Mouse (Mus musculus) urinary bladder, postnatal 10 days (tissue): ENCODE results near the gene Homez.

ENCODE experiments used
- DNase-seq: peaks from one replicate; pipeline ENCODE4 v3.0.0; 2022; ENCODE audit warnings: low spot score

The Homez gene

DNA sequence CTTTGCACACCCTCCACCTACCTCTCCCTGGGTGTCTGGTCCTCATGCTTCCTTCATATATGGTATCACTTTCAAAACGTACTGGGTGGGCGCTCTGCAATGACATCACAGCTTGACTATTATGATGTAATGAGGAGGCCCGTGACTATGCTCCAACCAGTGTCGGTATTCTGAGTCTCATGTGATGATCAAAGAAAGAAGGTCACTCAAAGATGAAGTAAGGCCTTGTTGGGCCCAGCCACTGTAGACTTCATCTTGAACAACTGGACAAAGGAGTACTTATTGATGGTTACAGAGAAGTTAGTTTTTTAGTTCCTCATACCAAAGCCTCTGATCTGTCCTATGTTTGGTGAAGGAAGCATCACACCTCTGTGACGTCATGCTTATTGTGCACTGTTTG is at the start of gene Homez:
Gene Homez (minus strand): TSS at position 101 of the 400 bp plus-strand sequence.
- DNase-seq, result no peak

DNA sequence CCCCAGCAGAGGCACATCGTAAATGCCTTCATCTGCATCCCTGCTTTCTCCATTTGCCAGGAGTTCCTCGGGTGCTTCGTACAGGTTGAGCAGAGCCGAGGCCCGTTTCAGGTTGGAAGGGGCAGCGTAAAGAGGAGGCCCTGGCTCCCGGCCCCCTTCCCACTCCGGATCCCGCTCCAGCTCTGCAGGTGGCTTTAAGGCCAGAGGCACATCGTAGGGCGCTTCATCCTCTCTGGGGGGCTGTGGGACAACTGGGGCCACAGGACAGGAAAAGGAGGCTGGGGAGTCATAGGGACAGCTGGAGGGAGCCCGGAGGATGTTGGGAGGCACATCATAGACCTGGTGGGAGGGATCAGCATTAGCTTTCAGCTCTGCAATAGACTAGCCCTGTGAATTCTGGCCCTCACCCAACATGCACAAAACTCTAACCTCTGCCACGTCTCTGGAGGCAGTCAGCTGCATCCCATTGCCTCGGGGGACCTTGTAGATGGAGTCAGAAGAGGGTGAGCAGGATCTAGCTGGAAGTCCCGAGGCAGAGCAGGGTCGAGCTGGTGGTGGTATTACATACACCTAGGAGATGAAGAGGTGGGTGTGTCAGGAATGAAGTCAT is 49.4 kb upstream of the Homez start:
- DNase-seq, result no peak

DNA sequence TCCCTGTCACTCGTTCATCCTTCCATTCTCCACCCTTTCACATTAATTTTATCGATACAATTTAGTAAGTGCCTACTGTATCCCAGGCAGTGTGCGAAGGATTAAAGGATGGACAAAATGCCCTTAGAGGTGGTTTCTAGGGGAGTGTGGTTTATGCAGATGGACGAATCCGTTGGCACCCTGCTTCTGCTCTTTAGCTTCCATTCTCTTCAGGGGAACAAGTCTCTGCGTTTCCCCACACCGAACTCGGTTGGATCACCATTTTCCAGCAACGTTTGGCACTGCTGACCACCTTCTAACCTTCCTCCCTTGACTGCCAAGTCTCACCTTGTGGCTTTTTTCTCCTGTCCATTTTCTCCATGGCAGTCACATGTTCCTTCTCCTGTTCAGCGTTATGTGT is 42.6 kb upstream of the Homez start:
- no peak for DNase-seq

DNA sequence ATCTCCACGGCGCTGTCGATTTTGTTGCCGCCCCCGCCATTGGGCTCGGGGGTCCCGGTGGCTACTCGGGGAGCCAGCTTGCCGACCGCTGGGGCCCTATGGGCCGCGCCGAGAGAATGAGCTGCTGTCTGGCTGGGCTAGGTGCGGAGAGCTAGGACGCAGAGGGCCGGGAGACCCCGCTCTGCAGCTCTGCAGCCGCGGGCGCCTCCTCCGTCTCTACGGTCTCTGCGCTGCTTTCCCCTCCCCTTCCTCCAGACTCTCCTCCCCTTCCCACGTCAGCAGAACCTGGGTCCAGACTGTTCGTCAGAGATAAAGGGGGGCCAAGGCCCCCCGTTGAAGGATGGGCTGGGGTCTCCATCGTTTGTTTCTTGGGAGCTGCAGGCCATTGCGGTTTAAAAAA is 42.1 kb upstream of the Homez start, which contains the start of gene Slc22a17:
Gene Slc22a17 (minus strand): TSS at position 247 of the 400 bp plus-strand sequence.
- DNase-seq, result no peak

DNA sequence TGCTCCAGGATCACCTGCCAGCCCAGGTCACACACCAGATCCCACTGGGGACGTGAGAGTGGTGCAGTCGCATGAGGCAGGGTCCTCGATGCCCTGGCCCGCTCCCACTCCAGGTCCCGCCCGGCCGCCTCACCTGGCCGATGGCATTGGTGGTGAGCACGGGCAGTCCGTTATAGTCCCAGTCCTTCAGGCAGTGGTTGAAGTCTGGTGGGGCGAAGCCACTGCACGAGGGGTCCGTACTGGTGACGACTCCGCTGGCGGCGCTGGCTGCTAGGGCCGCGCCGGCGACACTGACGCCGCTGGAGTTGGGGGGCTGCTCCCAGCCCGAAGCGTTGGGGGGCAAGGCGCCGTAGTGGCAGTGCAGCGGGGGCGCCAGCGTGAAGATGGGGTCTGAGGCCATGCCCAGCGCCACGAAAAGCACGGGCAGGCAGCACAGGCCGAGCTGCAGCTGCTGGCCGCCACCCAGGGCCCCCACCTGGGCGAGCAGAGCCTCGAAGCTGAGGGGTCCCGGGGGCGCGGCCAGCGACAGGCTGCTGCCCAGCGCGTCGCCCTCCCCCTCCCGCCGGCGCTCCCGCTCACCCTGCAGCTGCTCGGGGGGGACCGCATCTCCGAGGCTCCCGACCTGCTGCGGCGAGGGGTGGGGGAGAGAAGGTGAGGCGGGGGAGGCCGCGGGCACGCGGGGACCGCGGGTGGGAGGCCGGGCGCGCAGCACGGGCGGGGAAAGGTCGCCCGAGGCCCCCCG is 41.5 kb upstream of the Homez start:
- no peak for DNase-seq

DNA sequence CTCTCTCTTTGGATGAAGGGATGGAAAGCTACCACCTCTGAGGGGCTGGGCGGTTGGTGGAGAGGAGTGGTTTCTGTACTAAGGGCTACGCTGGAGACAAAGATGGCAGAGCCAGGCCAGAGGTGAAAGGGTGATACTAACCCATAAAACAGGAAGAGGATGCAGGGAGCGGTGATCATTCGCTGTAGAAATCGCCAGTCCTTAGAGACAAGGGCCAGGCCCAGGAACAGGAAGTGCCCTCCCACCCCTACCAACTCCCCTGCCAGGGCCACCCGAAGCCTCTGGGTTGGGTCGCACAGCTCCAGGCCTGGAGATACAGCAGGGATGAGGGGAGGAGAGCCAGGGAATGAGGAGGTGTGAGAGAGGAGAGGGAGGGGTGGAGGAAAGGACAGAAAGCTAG is 37.9 kb upstream of the Homez start:
- no peak for DNase-seq

DNA sequence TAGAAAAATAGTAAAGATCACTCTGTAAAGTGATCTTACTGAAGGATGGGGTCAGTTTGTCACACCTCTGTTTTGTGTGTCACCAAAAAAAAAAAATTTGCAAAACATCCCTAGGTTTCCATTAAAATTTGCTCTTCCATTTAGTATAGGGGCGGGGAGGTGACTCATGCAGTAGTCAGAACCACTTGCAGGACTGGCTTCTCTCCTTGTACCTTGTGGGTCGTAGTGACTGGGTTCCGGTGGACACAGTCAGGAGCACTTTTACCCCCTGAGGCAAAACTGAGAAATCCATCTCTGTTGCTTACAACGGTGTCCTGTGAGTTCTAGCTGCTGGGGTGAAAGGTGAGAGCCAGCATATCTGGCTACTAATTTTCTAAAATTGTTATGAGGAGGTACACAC is 32.9 kb upstream of the Homez start:
- no peak for DNase-seq

DNA sequence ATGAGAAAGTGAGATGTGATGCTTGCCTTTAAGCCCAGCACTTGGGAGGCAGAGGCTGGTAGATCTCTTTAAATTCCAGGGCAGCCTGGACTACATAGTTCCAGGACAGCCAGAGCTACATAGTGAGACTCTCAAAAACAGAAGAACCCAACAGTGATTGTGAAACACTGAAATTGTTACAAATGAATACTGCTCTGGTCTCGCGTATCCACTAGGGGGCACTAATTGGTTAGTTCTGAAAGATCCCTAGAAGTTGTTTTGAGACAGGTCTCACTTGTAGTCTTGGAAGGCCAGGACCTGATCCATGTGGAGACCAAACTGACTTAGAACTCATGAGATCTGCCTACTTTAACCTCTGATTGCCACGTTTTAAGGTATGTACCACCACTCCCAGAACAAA is 29.6 kb upstream of the Homez start:
- no peak for DNase-seq

DNA sequence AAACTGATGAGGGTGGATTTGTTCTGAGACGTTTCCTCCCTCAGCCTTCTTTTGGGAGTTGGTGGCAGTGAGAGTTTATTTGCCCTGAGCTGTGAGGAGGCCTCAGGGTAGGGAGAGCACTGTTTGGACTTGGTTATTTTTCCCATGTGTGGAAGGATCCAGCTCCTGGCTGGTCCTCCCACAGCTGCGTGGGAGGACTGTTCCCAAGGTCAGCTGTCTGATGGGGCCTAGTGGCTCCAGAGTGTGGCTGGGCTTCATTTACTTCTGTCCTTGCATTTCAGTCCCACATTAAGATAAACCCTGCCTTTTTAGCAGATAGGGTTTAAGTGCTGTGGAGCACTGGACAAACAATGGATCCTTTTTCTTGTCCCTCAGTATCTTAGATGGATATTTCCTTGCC is 26.7 kb upstream of the Homez start:
- DNase-seq, result no peak

DNA sequence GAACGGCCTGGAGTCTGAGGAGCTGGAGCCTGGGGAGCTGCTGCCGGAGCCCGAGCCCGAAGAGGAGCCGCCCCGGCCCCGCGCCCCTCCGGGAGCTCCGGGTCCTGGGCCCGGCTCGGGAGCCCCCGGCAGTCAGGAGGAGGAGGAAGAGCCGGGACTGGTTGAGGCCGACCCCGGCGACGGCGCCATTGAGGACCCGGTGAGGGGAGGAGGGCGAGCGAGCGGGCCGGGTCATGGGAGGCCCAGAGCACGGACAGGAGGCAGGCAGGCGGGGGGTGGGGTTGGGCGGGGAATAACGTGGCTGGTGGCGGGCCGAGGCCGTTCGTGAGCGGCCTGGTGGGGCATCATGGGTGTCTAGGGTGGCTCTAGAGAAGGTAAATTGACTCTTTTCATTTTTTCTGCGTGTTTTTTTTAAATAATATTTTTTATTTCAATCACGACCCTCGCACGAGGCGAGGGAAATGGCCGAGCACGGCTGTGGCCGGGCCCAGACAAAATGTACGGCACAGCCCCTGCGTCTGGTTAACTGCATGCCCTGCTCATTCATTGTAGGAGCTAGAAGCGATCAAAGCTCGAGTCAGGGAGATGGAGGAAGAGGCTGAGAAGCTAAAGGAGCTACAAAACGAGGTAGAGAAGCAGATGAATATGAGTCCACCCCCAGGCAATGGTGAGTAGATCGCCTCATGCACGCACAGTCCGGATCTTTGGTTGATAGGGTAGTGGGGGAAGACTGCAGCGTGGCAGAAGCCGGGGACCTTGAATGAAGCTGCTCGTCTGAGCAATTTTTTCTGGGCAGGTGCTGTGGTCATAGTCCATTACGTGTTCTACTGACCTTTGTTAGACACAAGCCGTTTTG is 23.8 kb upstream of the Homez start:
- no peak for DNase-seq

DNA sequence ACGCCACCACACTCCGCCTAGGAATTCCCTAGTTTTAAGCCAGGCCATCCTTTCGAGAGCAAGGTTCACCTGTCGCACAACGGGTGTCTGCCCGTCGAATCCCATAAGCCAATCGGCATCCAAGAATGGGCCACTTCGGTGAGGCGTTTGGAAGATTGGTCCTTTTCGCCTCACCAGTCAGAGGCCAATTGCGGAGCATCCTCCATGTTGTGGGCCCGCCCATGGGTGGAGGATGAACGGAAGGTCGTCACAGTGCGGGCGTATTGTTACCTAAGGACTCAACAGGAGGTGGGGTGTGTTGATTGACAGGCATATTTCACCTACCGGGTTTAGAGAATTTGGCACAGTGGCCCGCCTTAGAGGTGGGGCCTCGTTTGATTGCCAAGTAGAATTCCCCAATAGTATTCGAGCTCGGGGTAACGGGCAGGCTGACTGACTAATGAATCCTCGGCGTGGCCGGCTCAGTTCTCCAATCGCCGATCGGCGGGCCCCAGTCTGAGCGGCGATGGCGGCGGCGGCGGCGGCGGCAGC is 23.0 kb upstream of the Homez start:
- peak; percentile 91 for DNase-seq

DNA sequence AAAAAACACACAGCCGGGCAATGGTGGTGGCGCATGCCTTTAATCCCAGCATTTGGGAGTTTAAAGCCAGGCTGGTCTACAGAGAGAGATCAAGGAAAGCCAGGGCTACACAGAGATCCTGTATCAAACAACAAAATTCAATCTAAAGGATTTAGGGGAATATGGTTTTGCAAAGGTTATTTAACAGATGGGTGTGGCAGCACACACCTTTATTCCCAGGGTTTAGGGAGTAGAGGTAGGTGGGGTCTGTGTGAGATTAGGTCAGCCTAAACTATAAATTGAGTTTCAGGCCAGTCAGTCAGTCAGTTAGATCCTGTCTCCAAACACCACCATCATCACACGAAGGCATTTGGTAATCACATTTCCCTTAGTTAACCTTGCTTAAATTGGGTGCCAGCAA is 21.4 kb upstream of the Homez start, which contains the start of gene Pabpn1:
Gene Pabpn1 (plus strand): TSS at position 301 of the 400 bp plus-strand sequence.
- DNase-seq, result no peak

DNA sequence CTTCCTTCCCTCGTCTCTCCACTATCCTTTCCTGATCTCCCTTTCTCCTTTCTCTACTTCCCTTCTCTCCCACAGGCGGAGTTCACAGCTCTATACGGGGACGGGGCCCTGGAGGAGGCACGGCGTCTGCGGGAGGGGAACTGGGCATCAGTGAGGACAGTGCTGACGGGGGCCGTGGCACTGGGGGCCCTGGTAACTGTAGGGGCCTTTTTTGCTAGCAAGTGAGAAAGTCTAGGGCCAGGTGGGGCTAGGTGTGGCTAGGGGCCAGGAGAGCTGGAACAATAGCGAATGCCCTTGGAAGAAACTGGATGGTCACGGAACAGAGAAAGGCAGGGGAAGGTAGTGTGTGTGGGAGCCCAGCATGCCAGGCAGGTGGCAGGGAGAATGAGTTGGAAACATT is 14.5 kb upstream of the Homez start:
- DNase-seq, result no peak

DNA sequence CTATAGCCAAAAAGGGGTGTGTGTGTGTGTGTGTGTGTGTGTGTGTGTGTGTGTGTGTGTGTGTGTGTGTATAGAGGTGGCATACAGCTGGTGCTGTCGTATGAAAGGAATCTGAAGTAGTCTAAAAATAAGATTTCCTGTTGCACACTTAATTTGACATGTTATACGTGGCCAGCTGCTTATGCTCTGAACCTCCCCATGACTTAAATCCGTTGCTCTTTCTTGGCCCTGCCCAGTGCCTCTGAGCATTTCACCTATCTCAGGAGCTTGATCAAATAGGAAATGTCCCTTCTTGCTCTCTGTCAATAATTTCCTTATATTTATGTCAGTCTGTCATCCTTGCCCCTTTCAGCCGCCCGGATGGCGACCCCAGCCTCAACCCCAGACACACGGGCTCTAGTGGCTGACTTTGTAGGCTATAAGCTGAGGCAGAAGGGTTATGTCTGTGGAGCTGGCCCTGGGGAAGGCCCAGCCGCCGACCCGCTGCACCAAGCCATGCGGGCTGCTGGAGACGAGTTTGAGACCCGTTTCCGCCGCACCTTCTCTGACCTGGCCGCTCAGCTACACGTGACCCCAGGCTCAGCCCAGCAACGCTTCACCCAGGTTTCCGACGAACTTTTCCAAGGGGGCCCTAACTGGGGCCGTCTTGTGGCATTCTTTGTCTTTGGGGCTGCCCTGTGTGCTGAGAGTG is 13.4 kb upstream of the Homez start:
- DNase-seq, result no peak

DNA sequence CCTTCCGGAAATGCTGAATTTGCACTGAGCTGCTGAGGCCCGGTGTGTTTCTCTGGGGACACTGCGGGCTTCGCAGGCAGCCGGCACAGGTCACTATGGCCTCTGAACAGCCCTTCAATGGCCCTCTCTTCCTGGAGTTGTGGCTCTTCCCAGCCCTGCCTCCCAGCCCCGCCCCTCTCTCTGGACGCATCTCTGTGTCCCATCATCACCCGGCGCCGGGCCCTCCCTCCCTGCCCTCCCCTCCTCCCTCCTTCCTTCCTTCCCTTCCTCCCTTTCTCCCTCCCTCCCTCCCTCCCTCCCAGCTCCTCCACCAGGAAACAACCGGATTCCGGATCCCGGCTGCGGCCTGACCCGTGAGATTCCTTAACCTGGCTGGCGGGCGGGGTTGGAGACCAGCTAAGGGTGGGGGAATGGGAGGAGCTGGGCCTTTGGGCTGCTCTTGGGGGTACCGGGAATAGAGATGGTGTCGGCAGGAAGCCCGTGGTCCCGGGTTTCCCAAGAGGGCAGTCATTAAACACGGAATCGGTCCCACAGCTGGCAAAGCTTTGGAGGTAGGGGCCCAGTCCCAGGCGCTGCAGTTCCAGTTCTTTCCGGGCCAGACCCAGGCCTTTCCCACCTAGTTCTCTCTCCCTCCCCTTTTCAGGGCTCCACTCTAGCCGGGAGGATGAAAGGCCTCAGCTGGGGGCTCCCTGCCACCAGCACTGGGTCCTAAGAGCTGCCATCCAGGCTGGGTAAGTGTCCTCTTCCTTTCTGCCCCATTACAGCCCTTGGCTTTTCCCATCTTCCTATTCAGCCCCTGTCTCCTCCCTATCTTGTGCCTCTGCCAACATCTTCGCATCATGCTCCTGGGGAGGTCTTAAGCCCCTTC is 12.6 kb upstream of the Homez start, which contains the start of the genes Bcl2l2 and Gm20521:
Gene Bcl2l2 (plus strand): TSS at position 224 of the 868 bp plus-strand sequence.
Gene Gm20521 (plus strand): TSS at position 288 of the 868 bp plus-strand sequence.
- DNase-seq, result peak; percentile 53

DNA sequence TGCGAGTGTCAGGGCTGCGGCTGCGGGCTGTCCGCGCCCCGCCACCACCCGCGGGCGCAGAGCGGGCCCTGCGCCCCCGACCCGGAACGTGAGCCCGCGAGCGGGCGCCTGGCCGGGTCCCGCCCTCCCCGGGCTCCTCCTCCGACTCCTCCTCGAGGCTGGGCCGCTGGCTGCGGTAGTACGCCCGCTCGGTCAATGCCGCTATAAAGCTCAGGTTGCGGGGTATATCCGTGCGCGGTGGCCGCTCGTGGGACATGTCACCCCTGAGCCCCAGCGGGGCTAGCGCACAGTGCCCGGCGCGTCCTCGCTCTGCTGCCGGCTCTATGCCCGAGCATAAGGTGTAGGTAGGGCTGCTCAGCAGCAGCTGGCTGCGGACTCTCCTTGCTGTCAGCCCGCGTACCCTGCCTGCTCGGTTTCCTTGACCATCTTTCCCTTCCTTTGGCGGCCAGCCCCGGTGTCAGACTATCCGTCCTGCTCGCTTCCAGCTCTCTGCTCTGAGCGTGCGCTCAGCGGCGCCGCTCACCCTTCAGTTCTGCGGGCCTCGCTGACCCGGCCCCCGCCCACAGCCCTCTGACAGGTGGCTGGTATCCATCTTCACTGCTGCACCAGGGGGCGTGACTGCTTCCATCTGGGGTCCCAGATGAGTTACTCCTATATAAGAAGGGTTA is 6.4 kb upstream of the Homez start, which contains the start of gene Ppp1r3e:
Gene Ppp1r3e (minus strand): TSS at position 503 of the 668 bp plus-strand sequence.
- DNase-seq, result no peak

DNA sequence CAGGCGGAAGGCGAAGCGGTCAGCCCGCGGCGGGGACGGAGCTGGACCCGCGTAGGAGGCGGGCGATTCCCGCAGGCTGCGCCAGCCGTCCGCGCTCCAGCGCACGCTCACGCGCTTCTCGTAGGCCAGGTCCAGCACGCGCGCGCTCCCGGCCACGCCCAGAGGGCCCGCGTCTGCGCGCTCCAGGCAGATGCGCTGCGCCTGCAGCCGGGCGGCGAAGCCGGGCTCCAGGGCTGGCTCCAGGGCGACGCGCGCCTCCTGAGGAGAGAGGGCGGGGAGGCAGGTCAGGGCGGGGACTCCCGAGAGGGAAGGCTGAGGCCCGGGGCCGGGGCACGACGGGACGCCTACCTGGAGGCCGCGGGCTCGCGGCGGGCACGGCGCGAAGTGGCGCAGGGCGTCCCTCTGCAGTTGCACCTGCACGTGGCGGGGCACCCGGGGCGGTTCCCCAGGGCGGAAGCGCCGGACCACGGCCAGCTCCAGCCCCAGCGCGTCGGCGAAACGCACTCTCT is 5.8 kb upstream of the Homez start:
- DNase-seq, result peak; percentile 42

DNA sequence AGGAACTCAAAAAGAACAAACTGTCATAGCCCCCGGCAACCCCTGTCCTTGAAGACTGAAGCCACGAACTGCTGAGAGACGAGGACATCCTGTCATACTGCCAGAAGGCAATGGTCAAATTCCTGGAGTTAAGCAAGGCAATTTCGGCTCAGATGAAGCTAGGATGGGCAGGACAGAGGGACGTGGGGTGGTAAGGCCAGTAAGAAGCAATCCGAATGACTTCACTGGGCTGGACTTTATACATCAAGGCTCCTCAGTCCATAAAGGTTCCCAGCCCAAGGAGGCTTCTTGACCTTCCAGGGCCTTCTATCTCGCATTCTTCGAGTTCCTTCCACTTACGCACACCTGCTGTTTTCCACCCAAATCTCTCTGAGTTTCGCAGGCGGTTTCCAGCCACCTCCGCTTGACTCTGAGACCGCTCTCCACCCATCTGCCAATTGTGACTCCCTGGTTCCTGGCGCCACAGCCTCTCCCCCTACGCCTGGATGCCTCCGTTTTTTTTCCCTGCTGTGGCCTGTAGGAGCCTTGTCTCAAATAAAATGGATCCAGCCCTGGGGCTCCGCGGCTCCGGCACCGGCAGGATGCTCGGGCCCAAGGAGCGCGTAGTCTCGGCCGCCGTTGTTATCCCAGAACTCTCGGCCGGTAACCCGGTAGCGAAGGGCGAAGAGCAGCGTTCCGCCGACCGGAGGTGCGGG is 5.2 kb upstream of the Homez start:
- no peak for DNase-seq

DNA sequence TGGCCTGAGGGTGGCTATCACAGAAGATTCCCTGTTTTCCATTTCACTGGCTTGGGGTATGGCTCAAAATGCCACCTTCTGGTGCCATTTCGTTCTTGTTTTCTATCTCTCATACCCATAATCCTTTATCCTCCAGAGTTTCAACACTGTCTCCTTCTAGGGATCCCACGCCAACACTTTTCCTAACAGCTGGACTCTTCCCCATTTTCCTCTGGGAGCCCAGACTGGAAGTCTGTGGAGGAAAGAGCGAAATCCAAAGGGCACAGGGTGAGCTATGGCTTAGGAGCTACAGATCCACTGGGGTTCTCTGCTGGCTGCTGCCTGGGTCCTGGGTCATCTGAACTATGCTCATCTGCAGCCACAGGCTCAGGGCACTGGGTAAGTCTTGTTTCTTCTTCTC is 3.4 kb upstream of the Homez start:
- DNase-seq, result no peak
